Mouse (Mus musculus) ovary, adult 18-20 months (tissue): ENCODE measurements around the gene Timmdc1.
A peak's percentile ranks its signal among the peaks of the same experiment; 100 is the strongest.

Experiments used
- DNase-seq: peaks from one replicate; pipeline ENCODE4 v3.0.0; 2022; ENCODE audit warnings: low spot score, mixed read lengths

The Timmdc1 gene

DNA sequence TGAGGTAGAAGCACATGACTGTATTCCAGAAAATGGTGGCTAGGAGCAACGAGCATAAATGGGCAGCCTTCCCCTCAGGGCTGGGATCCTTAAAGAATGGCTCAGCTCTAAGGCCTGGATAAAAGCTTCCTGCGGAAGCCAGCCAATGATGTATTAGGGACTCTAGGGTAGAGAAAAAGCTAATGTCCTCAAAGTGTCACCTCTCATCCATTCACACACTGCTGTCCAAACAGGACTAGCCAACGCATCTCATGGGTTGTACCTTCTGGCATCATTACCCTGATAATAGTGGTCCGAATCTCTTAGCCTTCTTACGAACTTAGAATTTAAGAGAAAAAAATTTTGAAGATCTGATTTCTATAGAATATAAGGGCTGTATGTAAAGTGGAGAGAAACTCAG is 59.2 kb downstream of the Timmdc1 start:
- DNase-seq = no peak

DNA sequence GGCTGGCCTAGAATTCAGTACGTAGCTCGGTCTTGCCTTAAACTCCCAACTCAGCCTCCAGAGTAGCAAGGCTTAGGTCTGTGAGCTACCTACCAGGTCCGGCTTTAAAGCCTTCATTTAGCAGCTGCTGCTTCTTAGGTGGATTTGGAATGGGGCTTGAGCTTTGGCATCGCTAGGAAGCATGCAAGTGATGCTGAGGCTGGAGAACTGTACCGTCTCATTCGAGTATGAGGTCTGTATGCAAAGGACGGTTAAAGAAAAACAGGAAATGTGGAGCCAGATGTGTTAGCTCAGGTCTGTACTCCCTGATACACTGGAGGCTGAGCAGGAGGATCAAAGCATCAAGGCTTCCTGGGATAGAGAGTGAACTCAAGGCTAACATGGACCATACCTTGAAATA is 60.3 kb downstream of the Timmdc1 start:
- no peak for DNase-seq

DNA sequence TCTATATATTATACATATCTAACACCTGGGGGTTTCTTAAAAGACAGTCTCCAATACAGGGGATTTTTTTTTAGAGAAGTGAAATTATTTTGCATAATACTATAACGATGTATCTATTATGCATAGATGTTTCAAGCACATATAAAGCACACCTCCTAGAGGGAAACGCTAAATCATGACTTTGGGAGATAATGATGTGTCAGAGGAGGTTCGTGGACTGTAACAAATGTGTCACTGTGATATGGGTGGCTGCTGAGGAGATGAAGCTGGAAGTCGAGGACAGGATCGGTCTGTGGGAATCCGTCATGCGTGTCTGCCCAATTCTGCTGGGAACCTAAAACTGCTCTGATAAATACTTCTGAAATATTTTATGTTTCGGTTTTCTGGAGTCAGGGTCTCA is 60.7 kb downstream of the Timmdc1 start:
- no peak for DNase-seq

DNA sequence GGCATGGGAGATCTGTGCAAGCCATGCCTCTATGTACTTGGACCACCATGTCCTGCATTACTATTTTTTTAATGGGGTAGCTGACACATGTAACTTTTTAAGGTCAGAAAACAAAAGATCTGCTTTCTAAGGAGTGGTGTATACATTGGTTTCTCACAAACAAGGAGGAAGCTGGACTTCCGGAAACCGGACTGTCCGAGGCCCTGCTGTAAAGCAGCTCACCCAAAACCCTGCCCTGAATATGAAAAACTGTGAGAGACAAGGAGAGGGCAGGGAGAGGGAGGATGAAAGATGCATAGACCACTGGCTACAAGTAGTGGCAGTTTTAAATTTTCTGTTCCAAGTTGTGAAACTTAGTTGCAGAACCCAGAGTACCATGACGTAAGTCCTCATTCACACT is 62.5 kb downstream of the Timmdc1 start:
- no peak for DNase-seq

DNA sequence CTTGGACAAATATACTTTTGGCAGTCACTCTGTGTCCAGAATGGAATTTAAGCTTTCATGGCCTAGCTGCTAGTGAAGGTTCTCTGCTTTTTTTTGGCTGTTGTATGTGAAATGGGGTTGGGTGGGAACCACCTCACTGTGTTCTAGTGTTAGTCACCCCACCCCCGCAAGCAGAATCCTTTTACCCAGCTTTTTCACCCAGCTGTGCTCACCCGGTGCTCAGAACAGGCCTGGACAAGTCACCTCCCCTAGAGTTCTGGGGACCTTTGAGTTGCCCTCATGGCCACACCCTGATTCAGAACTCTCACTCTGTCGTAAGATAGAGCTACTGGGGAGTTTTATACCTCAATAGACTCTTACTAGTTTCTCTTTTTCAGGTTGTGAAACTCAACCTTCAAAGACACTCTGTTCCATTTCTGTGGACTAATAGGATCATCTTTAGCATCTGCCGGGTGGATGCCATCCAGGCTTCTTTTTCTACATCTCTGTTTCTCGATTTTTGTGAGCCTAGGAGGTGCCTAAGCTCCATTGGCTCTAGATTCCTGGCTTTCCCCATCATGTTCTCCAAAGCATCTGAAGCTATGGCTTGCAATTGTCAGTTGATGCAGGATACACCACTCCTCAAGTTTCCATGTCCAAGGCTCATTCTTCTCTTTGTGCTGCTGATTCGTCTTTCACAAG is 63.7 kb downstream of the Timmdc1 start:
- DNase-seq = no peak

DNA sequence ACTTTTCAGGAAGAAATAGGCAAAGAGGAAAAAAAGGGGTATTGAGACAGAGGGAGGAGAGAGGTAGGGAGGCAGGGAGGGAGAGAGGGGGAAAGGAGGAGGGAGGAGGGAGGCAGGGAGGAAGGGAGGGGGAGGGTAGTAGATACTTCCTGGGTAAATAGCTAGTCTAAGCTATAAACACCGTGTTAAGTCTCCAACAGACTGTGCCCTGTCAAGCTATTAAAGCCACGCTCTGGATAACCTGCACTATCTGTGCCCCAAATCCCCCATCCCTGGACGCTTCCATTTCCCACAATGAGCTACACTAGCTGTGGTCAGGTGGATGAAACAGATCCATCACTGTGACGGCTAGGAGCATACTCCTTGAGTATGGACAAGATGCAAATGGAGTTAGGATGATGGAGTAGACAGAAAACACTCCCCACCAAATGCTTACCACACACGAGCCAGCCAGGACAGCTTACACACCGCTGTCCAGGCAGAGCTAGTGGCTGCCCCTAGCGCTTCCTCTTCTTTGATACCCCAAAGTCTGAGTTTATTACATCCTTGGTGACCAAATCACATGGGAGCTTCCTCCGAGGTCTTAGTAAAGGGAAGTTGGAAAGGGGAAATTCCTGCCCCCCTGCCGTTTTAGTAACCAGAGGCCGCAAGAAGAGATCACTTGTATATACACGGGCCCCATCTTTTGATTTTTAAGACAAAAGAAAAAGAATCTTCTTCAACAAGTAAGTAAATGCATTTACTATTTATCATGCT is 65.5 kb downstream of the Timmdc1 start:
- DNase-seq = no peak

DNA sequence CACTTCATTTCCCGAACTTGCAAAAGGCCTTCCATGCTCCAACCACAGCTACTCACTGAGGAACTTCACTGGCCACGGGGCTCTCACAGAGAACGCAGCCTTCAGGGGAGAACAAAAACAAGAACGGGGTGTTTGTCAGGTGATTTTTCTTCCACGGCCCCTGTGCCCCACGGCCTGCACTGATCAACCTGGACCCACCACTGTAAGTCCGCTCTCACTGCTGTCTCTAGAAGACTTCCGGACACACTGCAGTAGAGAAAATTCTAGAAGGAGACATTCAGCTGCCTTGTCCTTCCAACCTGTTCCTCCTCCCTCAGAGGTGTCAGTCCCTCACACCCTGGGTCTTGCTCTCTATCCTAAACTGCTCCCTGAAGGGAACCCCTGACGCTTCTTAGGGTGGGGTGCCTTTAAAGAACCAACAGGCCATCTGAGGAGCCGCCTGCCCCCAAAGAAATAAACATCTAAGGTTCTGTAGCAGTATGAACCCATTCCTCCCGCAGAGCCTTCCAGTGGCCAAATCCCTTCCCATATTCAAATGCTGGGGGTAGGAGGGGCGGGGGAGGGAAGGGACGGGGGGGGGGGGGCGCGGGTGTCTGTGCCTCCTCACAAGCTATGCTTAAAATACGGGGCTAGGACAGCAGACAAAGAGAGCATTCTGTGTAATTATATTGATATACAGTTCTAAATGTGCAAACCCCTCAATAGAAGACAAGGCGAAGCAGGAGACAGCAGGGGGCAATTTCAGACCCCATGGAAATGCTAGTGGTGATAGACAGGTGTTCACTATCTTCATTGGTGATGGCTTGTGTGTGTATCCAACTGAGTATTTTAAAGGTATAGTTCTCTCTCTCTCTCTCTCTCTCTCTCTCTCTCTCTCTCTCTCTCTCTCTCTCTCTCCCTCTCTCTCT is 66.7 kb downstream of the Timmdc1 start, which contains the start of gene Cd80:
Cd80 (plus strand) TSS at position 51 of the 908 bp plus-strand sequence.
- no peak for DNase-seq

DNA sequence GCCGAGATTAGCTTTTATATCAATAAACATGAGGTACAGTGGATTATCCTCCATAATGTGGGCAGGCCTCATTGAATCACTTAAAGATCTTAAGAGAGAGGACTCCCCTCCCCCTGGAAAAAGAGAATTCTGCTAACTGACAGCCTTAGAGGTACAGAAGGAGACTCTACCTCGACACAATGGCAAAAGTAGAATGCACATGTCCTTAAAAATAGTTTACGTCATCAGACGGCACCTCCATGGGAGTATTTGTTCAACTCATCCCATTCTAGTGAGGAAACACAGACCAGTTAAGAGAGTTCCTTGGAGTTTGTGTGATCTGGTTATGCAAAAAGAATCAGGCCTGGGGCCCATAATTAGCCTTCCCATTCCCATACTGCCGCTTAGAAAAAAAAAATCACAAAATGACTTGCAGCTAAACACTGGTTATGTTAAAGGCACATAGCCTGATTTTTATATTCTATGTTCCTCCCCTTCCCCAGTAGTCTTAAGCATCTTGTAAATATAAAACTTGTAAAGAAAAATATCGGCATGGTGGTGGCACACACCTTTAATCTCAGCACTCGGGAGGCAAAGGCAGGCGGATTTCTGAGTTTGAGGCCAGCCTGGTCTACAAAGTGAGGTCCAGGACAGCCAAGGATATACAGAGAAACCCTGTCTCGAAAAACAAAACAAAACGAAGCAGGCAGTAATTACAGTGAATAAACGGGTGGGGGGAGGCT is 67.8 kb downstream of the Timmdc1 start:
- DNase-seq = no peak

DNA sequence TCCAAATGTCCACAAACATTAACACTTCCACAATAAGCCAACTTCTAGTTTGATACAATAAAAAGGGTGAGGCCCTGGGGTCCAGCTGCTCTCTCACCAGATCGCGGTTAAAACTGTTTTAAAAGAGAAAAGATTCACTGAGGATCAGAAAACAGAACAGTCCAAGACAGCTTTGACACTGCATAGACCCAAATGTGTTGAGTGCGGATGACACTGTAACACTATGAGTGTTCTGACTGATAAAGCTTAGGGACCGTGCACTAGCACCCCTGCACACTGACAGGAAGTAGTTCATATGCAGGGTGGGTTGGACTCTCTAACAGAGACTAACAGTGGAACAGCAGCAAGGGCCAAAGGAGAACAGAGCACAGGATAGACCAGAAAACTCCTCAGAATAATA is 68.5 kb downstream of the Timmdc1 start:
- no peak for DNase-seq

DNA sequence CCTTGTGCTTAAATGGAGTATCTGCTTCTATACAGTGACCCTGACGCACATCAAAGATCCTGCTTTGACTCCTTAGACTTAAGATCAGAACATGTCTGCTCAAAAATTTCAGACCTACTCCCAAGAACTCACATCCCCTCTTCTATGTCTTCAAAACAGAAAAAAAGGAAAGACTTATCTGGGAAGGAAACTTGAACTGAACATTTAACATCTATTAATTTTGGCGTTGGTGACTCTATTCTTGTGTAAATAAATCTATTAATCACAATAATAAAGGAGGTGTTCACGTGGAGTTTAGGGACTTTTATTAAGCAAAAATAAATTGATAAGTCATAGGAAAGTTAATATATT is 69.3 kb downstream of the Timmdc1 start:
- DNase-seq = no peak

DNA sequence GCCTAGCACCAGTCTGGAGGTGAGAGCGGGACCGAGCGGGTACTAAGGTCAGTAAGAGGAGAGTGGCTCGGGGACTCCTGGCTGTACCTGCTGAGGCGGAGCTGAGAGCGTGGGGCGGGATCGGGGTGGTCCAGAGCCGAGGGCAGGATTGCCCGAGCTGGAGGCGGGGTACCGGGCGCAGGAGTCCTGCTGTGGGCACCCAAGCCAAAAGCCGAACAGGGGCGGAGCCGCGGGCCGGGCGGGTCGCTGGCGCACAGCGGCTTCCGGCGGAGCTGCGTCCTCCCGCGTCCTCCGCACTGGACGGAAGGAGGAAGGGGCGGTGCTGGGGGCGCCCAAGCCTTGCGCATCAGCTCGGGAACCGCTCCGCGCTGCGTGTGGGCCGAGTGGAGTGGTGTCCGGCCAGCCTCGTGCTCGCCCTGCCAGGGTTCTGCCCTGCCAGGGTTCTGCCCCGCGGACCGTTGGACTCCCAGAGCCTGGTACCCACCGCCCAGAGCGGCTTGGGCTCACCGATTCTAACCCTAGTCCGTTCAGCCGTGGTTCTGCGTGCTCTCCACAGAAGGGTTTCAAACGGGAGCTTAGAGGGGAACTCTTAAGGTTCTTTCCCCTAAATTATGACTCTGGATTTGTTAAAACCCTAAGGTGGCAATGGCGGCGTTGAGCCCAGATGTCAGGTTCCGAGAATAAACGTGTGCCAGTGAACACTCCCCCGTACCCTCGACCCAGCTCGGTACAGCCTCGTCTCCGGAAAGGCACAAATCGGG is 69.8 kb downstream of the Timmdc1 start, which contains the start of gene Adprh:
Adprh (minus strand) TSS at position 262 of the 761 bp plus-strand sequence.
- DNase-seq = peak; percentile 94

DNA sequence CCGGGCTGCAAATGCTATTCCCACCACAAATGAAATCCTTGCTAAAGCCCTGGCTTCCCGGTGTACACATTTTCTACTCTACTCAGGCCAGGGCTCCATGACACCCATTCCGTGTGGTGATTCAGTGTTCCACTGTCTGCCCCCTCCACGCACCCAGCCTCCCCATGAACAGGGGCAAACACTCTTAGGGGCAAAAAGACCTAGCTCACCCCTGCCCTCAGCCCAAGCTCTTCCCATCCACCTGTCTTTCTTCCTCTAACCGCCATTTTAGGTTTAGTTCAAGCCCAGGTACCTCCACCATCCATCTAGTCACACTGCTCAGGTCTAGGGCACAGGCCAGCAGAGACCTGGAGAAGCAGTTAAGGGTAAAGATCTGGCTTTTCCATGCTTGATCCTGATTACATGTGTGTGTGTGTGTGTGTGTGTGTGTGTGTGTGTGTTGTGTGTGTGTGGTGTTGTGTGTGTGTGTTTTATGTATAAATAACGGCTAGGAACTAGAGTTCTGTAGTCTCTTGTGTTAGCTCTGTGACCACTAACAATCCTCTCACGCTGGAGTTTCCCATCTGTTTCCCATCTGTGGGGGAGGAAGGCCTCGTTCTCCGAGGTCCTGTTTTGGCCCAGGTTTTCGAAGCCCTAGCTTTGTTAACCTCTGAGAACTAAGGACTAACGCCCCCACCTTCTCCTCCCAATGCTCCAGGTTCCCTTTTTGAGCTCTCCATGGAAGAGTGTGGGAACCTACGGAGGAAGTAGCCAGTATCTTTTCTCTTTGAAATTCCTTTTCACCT is 70.8 kb downstream of the Timmdc1 start:
- no peak for DNase-seq

DNA sequence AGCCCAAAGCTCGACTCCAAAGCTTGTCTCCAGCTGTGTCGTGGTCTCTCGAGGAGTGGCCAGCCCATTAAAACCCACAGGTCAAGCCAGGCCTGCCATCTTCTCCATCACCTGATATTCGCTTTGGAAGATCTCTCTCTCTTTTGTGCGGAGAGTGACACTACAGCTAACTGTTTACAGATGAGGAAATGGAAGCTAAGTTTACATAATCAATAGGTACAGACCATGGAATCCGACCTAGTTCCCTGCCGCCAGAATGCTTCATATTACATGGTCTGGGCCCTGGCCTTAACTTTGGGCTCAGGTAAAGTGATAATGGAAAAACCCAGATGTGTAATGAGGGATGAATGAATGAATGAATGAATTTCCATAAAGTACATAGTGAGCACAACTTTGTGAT is 71.8 kb downstream of the Timmdc1 start:
- no peak for DNase-seq

DNA sequence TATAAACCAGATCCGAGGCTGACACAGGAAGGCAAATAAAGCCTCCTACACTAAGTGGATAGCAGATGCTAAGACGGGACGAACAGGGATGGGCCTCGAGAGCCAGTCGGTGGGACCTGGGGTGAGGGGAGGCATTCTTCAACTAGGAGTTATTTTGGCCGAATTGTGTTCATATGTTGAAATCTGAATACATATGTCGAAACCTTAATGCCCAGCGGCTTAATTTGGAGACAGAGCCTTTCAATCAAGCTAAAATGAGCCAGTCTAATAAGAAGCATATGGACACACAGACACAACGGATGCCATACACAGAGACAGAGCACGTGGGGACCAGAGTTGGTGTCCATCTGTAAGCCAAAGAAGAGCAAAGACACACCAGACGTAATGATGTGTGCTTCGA is 74.0 kb downstream of the Timmdc1 start:
- no peak for DNase-seq
